Mouse (Mus musculus): ENCODE data around the gene Qser1.
"Not testable (repeated sequence)": the region's sequence is repeated elsewhere in the genome, so short reads cannot be mapped to it uniquely, and the experiment has no call there.

Gene Qser1

GRCm38 (mm10) chr2:104816371-104816827 lies at the start of gene Qser1:
Gene Qser1, minus strand, starts transcription at chr2:104816760.
- peak in 1 of 2 experiments; percentile 65 for DNase-seq

GRCm38 (mm10) chr2:104864176-104864860 lies 47.8 kb upstream of the Qser1 start:
- DNase-seq: no peak

- DNase-seq: no peak
These were observed 43.9 kb upstream of the Qser1 start for GRCm38 (mm10) chr2:104860426-104860825.

GRCm38 (mm10) chr2:104859060-104859459 lies 42.5 kb upstream of the Qser1 start:
- DNase-seq: no peak

GRCm38 (mm10) chr2:104858083-104858482 lies 41.5 kb upstream of the Qser1 start:
- not testable (repeated sequence) for DNase-seq

GRCm38 (mm10) chr2:104856218-104856617 lies 39.7 kb upstream of the Qser1 start:
- no peak for DNase-seq

- DNase-seq: no peak
These were observed 39.2 kb upstream of the Qser1 start for GRCm38 (mm10) chr2:104855732-104856131.

- no peak for DNase-seq
These were observed 38.3 kb upstream of the Qser1 start for GRCm38 (mm10) chr2:104854836-104855235.

- DNase-seq: no peak
These were observed 36.0 kb upstream of the Qser1 start for GRCm38 (mm10) chr2:104852546-104852945.

GRCm38 (mm10) chr2:104851686-104852085 lies 35.1 kb upstream of the Qser1 start:
- no peak for DNase-seq

- no peak for DNase-seq
These were observed 33.4 kb upstream of the Qser1 start for GRCm38 (mm10) chr2:104849991-104850359.

- peak; percentile 37 to 69 for DNase-seq
These were observed 32.9 kb upstream of the Qser1 start, which contains the start of gene Prrg4 for GRCm38 (mm10) chr2:104849276-104849990. Gene Prrg4, minus strand, starts transcription at chr2:104849876.

- DNase-seq: no peak
These were observed 31.9 kb upstream of the Qser1 start for GRCm38 (mm10) chr2:104848235-104849161.

- peak in 1 of 2 experiments; percentile 17 for DNase-seq
These were observed 31.1 kb upstream of the Qser1 start for GRCm38 (mm10) chr2:104847645-104848044.

- DNase-seq: no peak
These were observed 30.3 kb upstream of the Qser1 start for GRCm38 (mm10) chr2:104846638-104847414.

- DNase-seq: no peak
These were observed 26.0 kb upstream of the Qser1 start for GRCm38 (mm10) chr2:104842559-104842958.

- no peak for DNase-seq
These were observed 25.2 kb upstream of the Qser1 start for GRCm38 (mm10) chr2:104841736-104842135.

GRCm38 (mm10) chr2:104840974-104841373 lies 24.4 kb upstream of the Qser1 start:
- DNase-seq: no peak

- no peak for DNase-seq
These were observed 15.9 kb upstream of the Qser1 start for GRCm38 (mm10) chr2:104832486-104832885.

GRCm38 (mm10) chr2:104826191-104826590 lies 9.6 kb upstream of the Qser1 start:
- no peak for DNase-seq

- not testable (repeated sequence) for DNase-seq
These were observed 2.2 kb upstream of the Qser1 start for GRCm38 (mm10) chr2:104818763-104819162.
